Mouse (Mus musculus) small intestine, adult 2 months (tissue): ENCODE measurements around the gene Ophn1. TPM values are rescaled to one million over a fixed set of nuclear protein-coding genes. Genes with fewer than 3 reads are reported as not detected.

Source experiments
- H3K27ac ChIP-seq: fragments of 200-500 bp; 2 replicates; pipeline ENCODE4 v1.5.1; 2012; ENCODE audit warnings: low read depth, low read length, control low read depth, inconsistent platforms; ENCODE audit not compliant: insufficient read depth
- H3K27me3 ChIP-seq: fragments of 200-500 bp; 2 replicates; pipeline ENCODE4 v1.6.1; 2012; ENCODE audit warnings: mild to moderate bottlenecking, moderate library complexity, low read length, inconsistent platforms; ENCODE audit not compliant: control insufficient read depth, insufficient read depth
- H3K36me3 ChIP-seq: fragments of 200-500 bp; 2 replicates; pipeline ENCODE4 v1.6.1; 2012; ENCODE audit warnings: mild to moderate bottlenecking, low read length, control low read depth, inconsistent platforms; ENCODE audit not compliant: control insufficient read depth, insufficient read depth
- H3K4me1 ChIP-seq: fragments of 200-500 bp; 2 replicates; pipeline ENCODE4 v1.6.1; 2012; ENCODE audit warnings: low read length, inconsistent platforms, mixed read lengths; ENCODE audit not compliant: control insufficient read depth, insufficient read depth, insufficient read length
- H3K4me3 ChIP-seq: fragments of 200-500 bp; 2 replicates; pipeline ENCODE4 v1.5.1; 2012; ENCODE audit warnings: low read depth, mild to moderate bottlenecking, control low read depth, inconsistent platforms, low read length, moderate library complexity
- CTCF ChIP-seq: fragments of 200-500 bp; IDR thresholded peaks from 2 replicates; pipeline ENCODE4 v1.5.1; 2012; ENCODE audit warnings: low read depth, mild to moderate bottlenecking, control low read depth, inconsistent platforms, low read length, moderate library complexity, mixed read lengths; ENCODE audit not compliant: insufficient replicate concordance, insufficient read length; ENCODE audit errors: extremely low read depth
- POLR2A ChIP-seq: fragments of 200-500 bp; IDR thresholded peaks from 2 replicates; pipeline ENCODE4 v1.6.1; 2012; ENCODE audit warnings: low read depth, mild to moderate bottlenecking, control low read depth, inconsistent platforms, low read length, moderate library complexity
- WGBS: fragments of 180-500 bp; shearing (Covaris S2); methylation state at CpG from one replicate; pipeline ENCODE4 v1.1.7; 2018; 5-methylcytosine and 5-hydroxymethylcytosine counted together
- polyA plus RNA-seq: library from polyadenylated mRNA; depleted of rRNA; stranded (reverse); fragments of >200 nt; gene quantifications from 2 replicates; pipeline ENCODE4 v1.2.3, GENCODE M21; 2012

Gene Ophn1
- polyA plus RNA-seq, 1 experiment, result 5.0 TPM

DNA sequence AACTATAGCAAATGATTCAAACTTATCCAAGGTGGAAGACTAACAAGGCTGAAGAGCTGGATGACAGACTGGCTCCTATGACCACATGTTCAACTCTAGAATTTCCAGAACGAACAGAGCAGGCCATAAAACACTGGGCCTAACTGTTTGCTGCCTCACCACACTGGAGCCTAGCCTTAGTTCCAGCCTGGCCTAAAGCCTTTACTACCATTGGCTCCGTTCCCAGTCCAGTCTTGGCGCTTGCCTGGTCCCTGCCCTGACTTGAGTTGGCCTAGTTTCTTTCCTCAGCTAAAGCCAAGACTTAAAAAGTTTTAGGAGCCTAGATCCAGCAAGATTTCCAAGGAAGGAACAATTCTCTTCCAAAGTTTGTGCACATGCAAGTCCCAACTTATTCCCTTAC lies 7.5 kb upstream of the Ophn1 start:
- Histone ChIP-seq H3K4me3 (no peak overlapping the region), H3K4me1 (no peaks in the 10 kb centered on the region), H3K27me3 (no peaks in the 10 kb centered on the region), H3K36me3 (no peaks in the 10 kb centered on the region), H3K27ac (no peak overlapping the region)
- no peak for TF ChIP-seq POLR2A
- TF ChIP-seq CTCF, result no peak
- WGBS, result 23% methylated on average over 3 of the region's 3 CpGs

DNA sequence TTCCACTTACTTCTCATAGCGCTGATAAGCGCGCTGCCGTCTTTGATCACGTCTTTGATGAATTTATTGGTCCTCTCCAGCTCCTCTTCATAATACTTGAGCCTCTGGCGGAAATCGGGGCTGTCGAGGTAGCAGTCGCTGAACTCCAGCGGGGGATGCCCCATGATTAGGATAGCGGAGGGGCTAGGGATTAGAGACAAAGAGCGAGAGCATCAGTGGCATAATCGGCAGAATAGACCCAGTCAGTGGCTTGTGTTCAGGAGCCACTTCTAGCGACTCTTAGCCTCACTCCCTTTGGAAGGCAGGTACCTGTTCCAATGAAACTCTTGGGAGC lies 786 bp downstream of the Ophn1 start:
- no peaks in the 10 kb centered on the region for H3K36me3 ChIP-seq
- H3K27ac ChIP-seq, result peak overlapping the region; percentile 74
- H3K4me1 ChIP-seq, result no peaks in the 10 kb centered on the region
- H3K27me3 ChIP-seq, result no peaks in the 10 kb centered on the region
- peak overlapping the region; percentile 100 for H3K4me3 ChIP-seq
- TF ChIP-seq POLR2A, result no peak
- TF ChIP-seq CTCF, result no peak
- 15% methylated on average over 14 of the region's 14 CpGs for WGBS

DNA sequence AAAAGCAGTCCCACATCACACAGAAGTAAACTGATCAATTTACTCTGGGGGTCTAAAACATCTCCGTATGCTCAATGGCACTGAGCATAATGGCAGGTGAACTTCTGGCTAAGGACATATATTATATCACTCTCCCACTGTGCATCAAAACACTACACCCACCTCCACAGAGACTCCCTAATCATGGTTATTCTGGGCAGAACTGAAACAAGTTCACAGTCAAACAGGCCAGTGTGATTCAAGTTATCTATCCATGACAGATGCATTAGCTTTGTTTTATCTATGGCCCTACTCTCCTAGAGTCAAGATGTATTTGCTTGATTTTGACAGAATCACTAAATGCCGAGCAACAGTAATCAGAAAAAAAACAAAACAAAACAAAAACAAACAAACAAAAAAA lies 8.8 kb downstream of the Ophn1 start:
- H3K4me3 ChIP-seq, result no peak overlapping the region
- TF ChIP-seq CTCF, result no peak
- TF ChIP-seq POLR2A, result no peak
- 80% methylated on average over 2 of the region's 2 CpGs for WGBS
- no peaks in the 10 kb centered on the region for H3K36me3 ChIP-seq
- H3K4me1 ChIP-seq, result no peaks in the 10 kb centered on the region
- no peaks in the 10 kb centered on the region for H3K27me3 ChIP-seq
- no peak overlapping the region for H3K27ac ChIP-seq

DNA sequence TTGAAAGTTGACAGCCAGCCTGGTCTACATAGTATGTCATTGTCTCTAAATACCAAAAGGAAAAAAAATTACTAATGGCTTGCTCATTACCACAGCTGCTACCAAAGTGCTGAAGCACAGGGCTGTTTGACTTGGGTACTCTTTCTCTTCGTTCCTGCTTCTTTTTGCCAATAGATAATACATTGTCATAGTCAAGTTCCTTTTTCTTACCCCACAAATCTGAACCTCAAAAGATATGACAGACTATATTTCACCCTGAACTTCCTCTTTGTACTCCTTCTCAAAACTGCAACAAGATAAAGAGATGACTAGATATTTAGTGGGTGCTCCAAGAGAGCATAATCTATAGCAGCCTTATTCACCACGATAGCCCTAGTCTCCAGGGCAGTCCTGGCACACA lies 9.7 kb downstream of the Ophn1 start:
- Histone ChIP-seq H3K4me1 (no peaks in the 10 kb centered on the region), H3K36me3 (no peaks in the 10 kb centered on the region), H3K27me3 (no peaks in the 10 kb centered on the region), H3K27ac (no peak overlapping the region), H3K4me3 (no peak overlapping the region)
- WGBS, result 75% methylated on average over 2 of the region's 2 CpGs
- no peak for TF ChIP-seq POLR2A
- TF ChIP-seq CTCF, result no peak

DNA sequence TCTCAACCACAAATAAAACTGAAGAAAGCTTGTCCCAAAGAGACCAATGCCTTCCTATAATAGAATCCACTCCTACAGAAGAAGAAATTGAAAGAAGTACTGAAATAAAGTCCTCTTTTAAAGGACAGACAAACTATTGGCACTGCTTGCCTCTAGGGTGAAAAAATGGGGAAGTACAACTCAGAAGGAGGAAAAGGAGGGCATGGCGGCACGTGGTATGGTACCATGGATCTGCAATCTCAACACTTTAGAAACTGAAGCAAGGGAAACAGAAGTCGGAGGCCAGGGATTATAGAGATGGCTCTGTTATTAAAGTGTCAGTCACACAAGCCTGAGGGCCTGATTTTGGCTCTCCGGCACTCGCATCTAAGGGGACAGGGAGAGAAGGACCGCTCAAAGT lies 10.5 kb downstream of the Ophn1 start:
- Histone ChIP-seq H3K36me3 (no peaks in the 10 kb centered on the region), H3K4me1 (no peaks in the 10 kb centered on the region), H3K27ac (no peak overlapping the region), H3K27me3 (no peaks in the 10 kb centered on the region), H3K4me3 (no peak overlapping the region)
- WGBS, result 89% methylated on average over 6 of the region's 6 CpGs
- no peak for TF ChIP-seq POLR2A
- no peak for TF ChIP-seq CTCF

DNA sequence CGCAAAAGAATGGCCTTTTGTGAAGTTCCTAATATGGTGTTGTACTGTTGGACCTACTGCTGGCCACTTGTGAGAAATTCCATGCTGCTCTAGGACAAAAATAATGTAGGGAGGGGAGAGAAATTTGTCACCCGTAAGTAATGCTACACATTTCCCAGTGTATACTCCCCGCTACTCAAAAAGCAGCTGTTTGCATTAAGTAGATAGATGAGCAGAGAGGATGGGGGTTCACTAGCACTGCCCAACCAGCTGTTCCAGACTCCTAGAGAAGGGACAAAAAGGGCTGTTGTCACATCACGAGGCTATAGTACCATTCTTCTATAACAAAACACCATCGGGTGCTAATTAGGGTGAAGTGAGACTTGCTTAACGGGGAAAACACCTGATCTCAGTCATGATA lies 15.7 kb downstream of the Ophn1 start:
- Histone ChIP-seq H3K4me3 (no peak overlapping the region), H3K27me3 (no peaks in the 10 kb centered on the region), H3K27ac (no peak overlapping the region), H3K4me1 (no peaks in the 10 kb centered on the region), H3K36me3 (no peaks in the 10 kb centered on the region)
- 83% methylated on average over 6 of the region's 6 CpGs for WGBS
- TF ChIP-seq CTCF, result no peak

DNA sequence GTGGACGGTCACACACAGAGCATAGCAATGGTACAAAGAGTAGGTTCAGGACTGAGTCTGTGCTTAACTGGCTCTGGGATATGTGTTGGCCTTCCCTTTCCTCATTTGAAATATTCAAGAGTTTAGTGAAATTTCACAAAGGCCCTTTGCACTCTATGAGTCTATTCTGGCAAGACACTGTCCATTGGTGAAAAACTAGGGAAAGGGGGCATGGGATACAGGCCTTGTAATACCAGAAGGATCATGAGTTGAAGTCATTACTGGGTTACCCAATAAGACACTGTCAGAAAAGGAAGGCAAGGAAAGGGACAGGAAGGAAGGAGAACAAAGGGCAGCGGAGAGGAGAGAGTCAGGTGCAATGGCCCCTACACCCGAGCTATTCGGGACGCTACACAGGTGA lies 16.7 kb downstream of the Ophn1 start:
- Histone ChIP-seq H3K4me3 (no peak overlapping the region), H3K27me3 (no peaks in the 10 kb centered on the region), H3K4me1 (no peaks in the 10 kb centered on the region), H3K36me3 (no peaks in the 10 kb centered on the region), H3K27ac (no peak overlapping the region)
- TF ChIP-seq POLR2A, result no peak
- no peak for TF ChIP-seq CTCF
- 91% methylated on average over 5 of the region's 5 CpGs for whole genome bisulfite sequencing

DNA sequence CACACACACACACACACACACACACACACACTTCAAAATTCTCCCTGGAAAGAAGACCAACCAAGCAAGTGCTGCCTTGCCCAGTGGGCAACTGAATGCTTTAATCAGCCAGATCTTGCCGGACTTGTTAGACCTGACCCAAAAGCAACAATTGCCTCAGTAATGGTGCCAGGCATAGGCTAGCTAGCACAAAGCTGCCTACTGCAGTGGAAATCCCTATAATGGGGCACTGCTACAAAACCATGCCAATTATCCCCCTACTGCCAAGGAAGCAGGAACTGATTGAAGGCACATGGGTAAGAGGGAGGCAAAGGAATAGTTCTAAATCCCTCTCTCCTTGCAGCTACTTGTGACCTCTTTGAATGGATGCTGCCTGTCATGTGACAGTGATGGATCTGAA lies 18.8 kb downstream of the Ophn1 start:
- no peaks in the 10 kb centered on the region for H3K27me3 ChIP-seq
- 97% methylated on average over 1 of the region's 1 CpGs for WGBS
- H3K4me1 ChIP-seq, result no peaks in the 10 kb centered on the region
- TF ChIP-seq CTCF (no peak), POLR2A (no peak)
- no peak overlapping the region for H3K27ac ChIP-seq
- H3K36me3 ChIP-seq, result no peaks in the 10 kb centered on the region
- H3K4me3 ChIP-seq, result no peak overlapping the region

DNA sequence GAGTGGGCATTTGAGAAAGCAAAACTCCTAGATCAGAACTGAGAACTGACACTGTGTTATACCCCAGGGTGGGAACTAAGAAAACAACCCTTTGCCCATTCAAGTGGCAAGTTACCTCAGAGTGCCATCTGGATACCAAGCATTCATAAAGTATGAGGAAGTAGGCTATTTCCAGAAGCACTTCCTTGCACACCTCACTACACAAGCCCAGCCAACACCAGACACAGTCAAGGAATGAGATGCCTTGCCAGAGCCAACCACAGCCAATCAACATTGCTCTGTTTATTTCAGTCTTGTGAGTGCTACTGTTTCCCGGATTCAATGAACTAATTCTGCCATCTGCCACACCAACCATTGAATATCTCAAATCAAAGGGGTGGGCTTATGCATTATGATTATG lies 20.3 kb downstream of the Ophn1 start:
- H3K4me1 ChIP-seq, result no peaks in the 10 kb centered on the region
- no peak for TF ChIP-seq POLR2A
- no peak for TF ChIP-seq CTCF
- H3K27ac ChIP-seq, result no peak overlapping the region
- H3K36me3 ChIP-seq, result no peaks in the 10 kb centered on the region
- H3K27me3 ChIP-seq, result no peaks in the 10 kb centered on the region
- no peak overlapping the region for H3K4me3 ChIP-seq
- WGBS, result 69% methylated on average over 1 of the region's 1 CpGs
